8 mouse cellular contexts compared by ENCODE assay signal in the genomic region with DNA sequence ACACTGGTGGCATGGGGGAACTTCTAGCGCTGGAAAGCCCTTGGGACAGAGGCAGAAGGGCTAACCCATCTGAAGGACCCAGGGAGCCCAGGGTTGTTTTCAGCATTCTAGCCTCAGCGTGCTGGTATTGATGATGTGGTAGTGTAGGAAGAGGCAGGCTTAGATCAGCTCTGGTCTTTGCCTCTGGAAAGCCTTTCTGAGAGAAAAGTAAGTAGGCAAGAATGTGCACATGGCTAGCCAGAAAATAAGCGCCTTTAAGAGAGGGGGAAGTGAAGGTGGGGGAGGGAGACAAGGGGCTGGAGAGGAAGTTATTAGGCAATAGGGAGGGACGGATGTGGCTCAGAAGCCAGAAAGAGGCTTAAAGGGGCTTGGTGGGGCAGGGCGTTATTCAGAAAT. TPM values are rescaled to one million over a fixed set of nuclear protein-coding genes. Genes with fewer than 3 reads are reported as not detected.
DNase-seq lines count a peak whose midpoint lies in the region; ATAC-seq lines count a peak whose summit lies in the region.

No protein-coding gene starts in this region.

- H3K27ac ChIP-seq in kidney, embryonic 16.5 days (ENCODE audit: low read length): peak overlapping the region; percentile 43
- H3K27ac ChIP-seq in embryonic facial prominence, embryonic 12.5 days: peak overlapping the region; percentile 24; the same call in 1 of the 2 replicates
- peak overlapping the region; percentile 75 for H3K27ac ChIP-seq in liver, embryonic 13.5 days

- peak; percentile 40; the same call in 1 of the 2 replicates for ATAC-seq in kidney, embryonic 16.5 days (ENCODE audit: low FRiP score, low TSS enrichment)
- ATAC-seq in embryonic facial prominence, embryonic 12.5 days (ENCODE audit: insufficient number of reproducible peaks, insufficient read depth, low FRiP score, low TSS enrichment): no peak
- ATAC-seq in liver, embryonic 13.5 days (ENCODE audit: low read depth): no peak

- H3K27me3 ChIP-seq in kidney, embryonic 16.5 days (ENCODE audit: insufficient read depth, low read length): no peaks in the 10 kb centered on the region
- H3K27me3 ChIP-seq in embryonic facial prominence, embryonic 12.5 days: no peaks in the 10 kb centered on the region
- no peaks in the 10 kb centered on the region for H3K27me3 ChIP-seq in liver, embryonic 13.5 days

- no peak for DNase-seq in kidney, adult 9 months
- peak; percentile 19 for DNase-seq in heart, postnatal 4 days
- no peak for DNase-seq in liver, embryonic 13.5 days
- DNase-seq in naive thymus-derived CD4-positive, alpha-beta T cell, adult 2 months (ENCODE audit: low read depth): peak; percentile 46
- no peak for DNase-seq in frontal cortex, postnatal 10 days (ENCODE audit: low spot score in 2 of 2)
- DNase-seq in layer of hippocampus, adult 11-12 months (ENCODE audit: low spot score): no peak

- H3K4me3 ChIP-seq in kidney, embryonic 16.5 days (ENCODE audit: low read length): peak overlapping the region; percentile 49
- H3K4me3 ChIP-seq in embryonic facial prominence, embryonic 12.5 days: peak overlapping the region; percentile 37
- peak overlapping the region; percentile 72 for H3K4me3 ChIP-seq in liver, embryonic 13.5 days (replicated peaks)

- 0 out of 2 replicates have a peak, but pooled peaks cover 9% of the 10 kb centered on the region for H3K36me3 ChIP-seq in kidney, embryonic 16.5 days (ENCODE audit: insufficient read depth, low read length)
- peaks cover 6% of the 10 kb centered on the region; the same call in 1 of the 2 replicates for H3K36me3 ChIP-seq in embryonic facial prominence, embryonic 12.5 days
- peaks cover 28% of the 10 kb centered on the region for H3K36me3 ChIP-seq in liver, embryonic 13.5 days

- H3K9ac ChIP-seq in kidney, embryonic 16.5 days (replicated peaks; ENCODE audit: low read length): peak overlapping the region; percentile 61
- peak overlapping the region; percentile 32 for H3K9ac ChIP-seq in embryonic facial prominence, embryonic 12.5 days
- H3K9ac ChIP-seq in liver, embryonic 13.5 days: peak overlapping the region; percentile 85

- no peaks in the 10 kb centered on the region for H3K4me1 ChIP-seq in kidney, embryonic 16.5 days (ENCODE audit: insufficient read depth, low read length)
- H3K4me1 ChIP-seq in embryonic facial prominence, embryonic 12.5 days: peaks cover 8% of the 10 kb centered on the region; the same call in 1 of the 2 replicates
- peaks cover 39% of the 10 kb centered on the region for H3K4me1 ChIP-seq in liver, embryonic 13.5 days (replicated peaks)

- H3K4me2 ChIP-seq in kidney, embryonic 16.5 days (replicated peaks; ENCODE audit: low read depth, low read length): peak overlapping the region; percentile 56
- peak overlapping the region; percentile 63 for H3K4me2 ChIP-seq in embryonic facial prominence, embryonic 12.5 days (replicated peaks)
- H3K4me2 ChIP-seq in liver, embryonic 13.5 days: peak overlapping the region; percentile 82

- H3K9me3 ChIP-seq in kidney, embryonic 16.5 days (ENCODE audit: low read length): no peaks in the 10 kb centered on the region
- H3K9me3 ChIP-seq in embryonic facial prominence, embryonic 12.5 days: no peaks in the 10 kb centered on the region
- H3K9me3 ChIP-seq in liver, embryonic 13.5 days (replicated peaks): no peaks in the 10 kb centered on the region

- WGBS in kidney, embryonic 16.5 days: 5% methylated on average over 5 of the region's 5 CpGs
- 18% methylated on average over 5 of the region's 5 CpGs for WGBS in embryonic facial prominence, embryonic 12.5 days
- 8% methylated on average over 5 of the region's 5 CpGs for WGBS in liver, embryonic 13.5 days (ENCODE audit: insufficient replicate concordance)

RNA-seq across cellular contexts. Expression of gene Gm4952, which starts 25.8 kb away (rescaled TPM):
- polyA plus RNA-seq in kidney, embryonic 16.5 days (2015; fragmentation: Nextera tagmentation; extraction: Ambion mirVana): 0.31 and 0.49 TPM in 2 replicates
- 0.06 and 0.10 TPM in 2 replicates for polyA plus RNA-seq in embryonic facial prominence, embryonic 12.5 days (2016; fragmentation: Nextera tagmentation; extraction: Ambion mirVana)
- total RNA-seq in heart, postnatal 4 days (2021): not detected
- polyA plus RNA-seq in liver, embryonic 13.5 days (2015; fragmentation: Nextera tagmentation; extraction: Ambion mirVana): 1.5 and 1.8 TPM in 2 replicates

RNA-seq across cellular contexts. Expression of gene Fam111a, which starts 28.5 kb away (rescaled TPM):
- polyA plus RNA-seq in kidney, embryonic 16.5 days (2015; fragmentation: Nextera tagmentation; extraction: Ambion mirVana): 24.3 and 26.0 TPM in 2 replicates
- polyA plus RNA-seq in embryonic facial prominence, embryonic 12.5 days (2016; fragmentation: Nextera tagmentation; extraction: Ambion mirVana): 21.6 and 23.4 TPM in 2 replicates
- total RNA-seq in heart, postnatal 4 days (2021): 10 to 100 TPM; 23.1 to 23.8 TPM
- polyA plus RNA-seq in liver, embryonic 13.5 days (2015; fragmentation: Nextera tagmentation; extraction: Ambion mirVana): 29.6 and 41.6 TPM in 2 replicates

RNA-seq across cellular contexts. Expression of gene Glyat, which starts 59.1 kb away (rescaled TPM):
- polyA plus RNA-seq in kidney, embryonic 16.5 days (2015; fragmentation: Nextera tagmentation; extraction: Ambion mirVana): 17.7 and 20.0 TPM in 2 replicates
- not detected in 2 replicates for polyA plus RNA-seq in embryonic facial prominence, embryonic 12.5 days (2016; fragmentation: Nextera tagmentation; extraction: Ambion mirVana)
- not detected for total RNA-seq in heart, postnatal 4 days (2021)
- polyA plus RNA-seq in liver, embryonic 13.5 days (2015; fragmentation: Nextera tagmentation; extraction: Ambion mirVana): 0.16 and 0.23 TPM in 2 replicates

Comparison
In these comparisons a context has a peak if more than half of its experiments do, and no peak if none do; other contexts are left out.
1. H3K27ac ChIP-seq: peak in every context shown above with its lines; median percentile 75 in liver, embryonic 13.5 days; 43 in kidney, embryonic 16.5 days; 24 in embryonic facial prominence, embryonic 12.5 days.
2. H3K9ac ChIP-seq: peak in every context shown above with its lines; median percentile 85 in liver, embryonic 13.5 days; 61 in kidney, embryonic 16.5 days; 32 in embryonic facial prominence, embryonic 12.5 days.
3. DNase-seq: peak in heart, postnatal 4 days (single experiment) and naive thymus-derived CD4-positive, alpha-beta T cell, adult 2 months (single experiment); none in kidney, adult 9 months (single experiment), liver, embryonic 13.5 days (single experiment), frontal cortex, postnatal 10 days (0 of 2) and layer of hippocampus, adult 11-12 months (single experiment).
4. RNA of gene Glyat, which starts 59.1 kb away (polyA plus RNA-seq): 17.7 to 20.0 TPM in kidney, embryonic 16.5 days; 0.16 to 0.23 TPM in liver, embryonic 13.5 days and not detected in embryonic facial prominence, embryonic 12.5 days; every median in the first group is over 10 times any median in the second.
5. Peak in every context shown above with its lines, with median percentiles within 50 percentile points of each other: H3K4me2 ChIP-seq and H3K4me3 ChIP-seq.